Mouse (Mus musculus) adrenal gland, adult 2 months (tissue): ENCODE results near the gene Lsm2. TPM values are rescaled to one million over a fixed set of nuclear protein-coding genes. Genes with fewer than 3 reads are reported as not detected.
"Not testable (repeated sequence)": the region's sequence is repeated elsewhere in the genome, so short reads cannot be mapped to it uniquely, and the experiment has no call there.

Experiments
- DNase-seq: peaks from one replicate; pipeline ENCODE4 v3.0.0; 2021
- long read RNA-seq: library from polyadenylated mRNA; stranded (forward); transcript quantifications from one replicate; pipeline ENCODE4 v2.0.0, GENCODE M21; 2021
- polyA plus RNA-seq: library from polyadenylated mRNA; depleted of rRNA; stranded (reverse); fragments of >200 nt; gene quantifications from 2 replicates; pipeline ENCODE4 v1.2.3, GENCODE M21; 2012; rRNA removed
- total RNA-seq, 2 experiments: library from RNA; stranded (reverse); gene quantifications; 2 replicates each; pipeline ENCODE4 v1.2.3; 2021

Gene Lsm2
- total RNA-seq (10 to 100 TPM; 32.9 to 45.8 TPM), polyA plus RNA-seq (82.4 and 84.8 TPM in 2 replicates)
- long read RNA-seq, transcript Lsm2-202 (5 exons, 840 nt), result major isoform, 22 of 25 reads
- long read RNA-seq, partial matches to known transcripts, result 0 of 25 reads
- long read RNA-seq, other reads (novel, unspliced or antisense), result 2 of 25 reads

DNA sequence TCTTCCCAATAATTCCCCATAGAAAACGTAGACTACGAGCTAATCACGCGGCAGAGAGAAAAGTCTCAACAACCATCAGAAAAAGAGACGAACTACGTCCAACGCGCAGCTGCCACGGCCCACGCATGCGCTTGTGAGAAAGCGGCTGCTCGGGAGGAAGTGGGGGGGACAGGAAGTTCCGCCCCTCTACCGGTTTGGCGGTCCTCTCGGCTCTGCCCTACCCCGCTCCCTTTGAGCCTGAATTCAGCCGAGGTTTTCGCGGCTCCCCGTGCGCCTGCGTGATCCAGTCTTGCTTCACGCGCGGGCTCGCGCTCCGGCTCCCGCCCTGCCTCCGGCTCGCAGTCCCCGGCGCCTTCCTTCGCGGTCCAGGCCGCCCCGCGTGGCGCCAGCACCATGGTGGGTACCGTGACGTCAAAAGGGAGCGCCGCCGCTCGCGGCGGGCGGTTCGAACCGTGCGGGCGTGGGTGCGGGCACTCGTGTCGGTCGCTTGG lies at the start of gene Lsm2:
Gene Lsm2, plus strand, starts transcription at position 173 of the 491 bp plus-strand sequence.
- DNase-seq, result peak; percentile 96

DNA sequence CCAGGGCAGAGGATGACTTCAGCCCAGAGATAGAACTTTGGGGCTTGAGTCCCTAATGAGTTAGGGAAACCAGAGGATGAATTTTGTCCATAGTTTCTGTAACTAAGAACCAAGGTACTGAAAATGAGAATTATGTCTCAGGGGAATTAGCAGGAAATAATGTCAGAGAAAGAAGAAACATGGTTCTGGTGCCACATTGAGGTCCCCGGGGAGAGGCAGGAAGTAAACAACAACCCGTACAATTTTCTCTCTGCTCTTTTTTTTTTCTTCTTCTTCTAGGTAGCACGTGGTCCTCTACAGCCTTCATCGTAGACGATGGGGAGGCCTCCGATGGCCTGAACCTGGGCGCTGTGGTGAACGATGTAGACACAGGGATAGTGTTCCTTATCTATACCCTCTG lies 49.4 kb upstream of the Lsm2 start:
- no peak for DNase-seq

DNA sequence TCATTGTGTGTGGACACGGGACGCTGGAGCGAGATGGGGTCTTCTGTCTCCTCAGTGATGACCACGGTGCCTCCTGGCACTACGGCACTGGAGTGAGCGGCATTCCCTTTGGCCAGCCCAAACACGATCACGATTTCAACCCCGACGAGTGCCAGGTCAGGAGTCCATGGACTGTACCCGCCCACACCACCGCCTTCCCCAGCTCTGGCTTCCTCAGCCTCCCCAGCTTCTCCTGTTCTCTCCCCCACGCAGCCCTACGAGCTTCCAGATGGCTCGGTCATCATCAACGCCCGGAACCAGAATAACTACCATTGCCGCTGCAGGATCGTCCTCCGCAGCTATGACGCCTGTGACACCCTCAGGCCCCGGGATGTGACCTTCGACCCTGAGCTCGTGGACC lies 47.6 kb upstream of the Lsm2 start:
- DNase-seq, result no peak

DNA sequence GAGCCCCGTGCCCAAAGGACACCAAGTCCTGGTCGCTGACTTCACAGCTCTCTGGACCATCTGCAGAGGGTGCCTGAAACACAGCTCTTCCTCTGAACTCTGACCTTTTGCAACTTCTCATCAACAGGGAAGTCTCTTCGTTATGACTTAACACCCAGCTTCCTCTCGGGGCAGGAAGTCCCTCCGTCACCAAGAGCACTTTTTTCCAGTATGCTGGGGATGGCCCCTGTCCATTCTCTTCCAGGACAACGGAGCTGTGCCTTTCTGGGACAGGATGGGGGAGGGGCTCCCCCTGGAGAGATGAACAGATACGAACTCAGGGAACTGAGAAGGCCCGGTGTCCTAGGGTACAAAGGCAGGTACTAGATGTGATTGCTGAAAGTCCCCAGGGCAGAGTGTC lies 46.8 kb upstream of the Lsm2 start:
- DNase-seq, result peak; percentile 38

DNA sequence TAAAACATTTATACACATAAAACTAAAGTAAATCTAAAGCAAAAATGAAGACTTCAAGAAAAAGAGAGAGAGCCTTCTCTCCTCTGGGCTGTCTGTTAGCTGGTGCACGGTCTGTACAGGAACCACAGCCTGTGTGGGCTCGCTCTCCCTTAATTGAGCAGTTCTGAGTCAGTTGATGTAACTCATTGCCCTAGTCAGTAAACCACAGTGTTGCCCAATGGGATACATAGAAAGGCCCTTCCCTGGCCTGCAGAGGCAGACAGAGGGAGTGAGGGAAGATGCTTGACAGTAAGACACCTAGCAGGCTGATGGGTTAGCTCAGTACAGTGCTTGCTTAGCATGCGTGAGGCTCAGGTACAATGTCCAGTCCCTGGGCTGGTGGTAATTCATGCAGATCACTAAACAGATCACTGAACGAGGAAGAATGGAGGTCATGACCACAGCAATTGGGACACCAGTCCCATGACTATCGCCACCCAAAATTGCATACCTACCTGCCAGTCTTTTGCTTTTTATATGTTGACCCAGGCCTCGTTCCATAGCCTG lies 43.6 kb upstream of the Lsm2 start:
- DNase-seq, result no peak

DNA sequence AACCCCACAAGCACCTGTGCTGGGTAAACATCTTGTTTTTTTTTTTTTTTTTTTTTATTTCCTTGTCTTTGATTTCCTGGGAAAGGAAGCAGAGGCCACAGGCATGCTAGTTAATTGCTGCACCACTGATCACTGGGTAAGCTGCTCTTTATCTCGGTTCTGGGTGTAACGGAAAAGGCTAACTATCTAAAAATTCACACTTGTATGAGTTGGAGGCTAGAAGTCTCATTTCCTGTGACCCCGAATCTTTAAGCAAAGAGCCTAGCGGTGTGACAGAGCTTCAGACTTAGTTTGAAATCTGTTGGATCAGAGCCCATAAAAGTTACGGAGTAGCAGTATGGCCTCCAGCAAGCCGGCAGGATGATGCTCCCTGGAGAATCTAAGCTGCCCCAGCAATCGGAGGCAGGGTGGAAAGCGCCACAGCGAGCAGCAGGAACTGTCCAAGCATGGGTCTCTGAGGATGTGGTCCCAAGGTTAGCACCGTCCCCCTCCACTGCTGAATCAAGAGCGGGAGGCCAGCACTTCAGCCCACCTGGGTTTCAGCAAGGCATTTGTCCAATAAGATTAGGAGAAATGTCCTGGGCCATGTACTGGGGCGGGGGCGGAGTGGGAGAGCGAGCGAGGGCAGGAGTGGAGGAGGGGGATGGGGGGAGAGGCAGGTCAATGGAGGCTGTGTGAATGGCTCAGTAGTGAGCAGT lies 40.2 kb upstream of the Lsm2 start:
- peak; percentile 46 for DNase-seq

DNA sequence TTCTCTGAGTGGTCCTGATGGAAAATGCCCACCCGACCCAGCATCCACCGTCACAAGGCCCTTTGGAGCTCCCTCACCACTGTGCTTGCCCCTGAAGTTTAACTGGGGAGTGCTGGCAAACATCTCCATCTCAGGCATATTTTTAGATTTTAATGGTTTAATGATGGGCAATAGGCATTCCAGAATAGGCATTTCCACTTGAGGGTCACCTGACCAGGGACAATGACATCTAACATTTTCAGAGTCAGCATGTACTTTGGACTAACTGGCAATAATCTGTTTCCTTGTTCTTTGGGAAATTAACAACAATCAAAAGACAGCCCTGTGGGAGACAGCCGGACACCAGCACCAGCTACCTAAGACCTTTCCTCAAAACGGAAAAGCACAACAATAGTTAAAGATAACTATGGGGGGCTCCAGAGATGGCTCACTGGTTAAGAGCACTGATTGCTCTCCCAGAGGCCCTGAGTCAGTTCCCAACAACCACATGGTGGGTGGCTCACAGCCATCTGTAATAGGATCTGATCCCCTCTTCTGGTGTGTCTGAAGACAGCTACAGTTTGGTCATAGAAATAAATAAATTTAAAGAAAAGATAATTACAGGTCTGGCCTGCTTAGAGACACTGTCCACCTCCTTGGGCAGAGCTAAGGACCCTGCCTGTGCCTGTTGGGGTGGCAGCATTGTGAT lies 38.4 kb upstream of the Lsm2 start:
- DNase-seq, result no peak

DNA sequence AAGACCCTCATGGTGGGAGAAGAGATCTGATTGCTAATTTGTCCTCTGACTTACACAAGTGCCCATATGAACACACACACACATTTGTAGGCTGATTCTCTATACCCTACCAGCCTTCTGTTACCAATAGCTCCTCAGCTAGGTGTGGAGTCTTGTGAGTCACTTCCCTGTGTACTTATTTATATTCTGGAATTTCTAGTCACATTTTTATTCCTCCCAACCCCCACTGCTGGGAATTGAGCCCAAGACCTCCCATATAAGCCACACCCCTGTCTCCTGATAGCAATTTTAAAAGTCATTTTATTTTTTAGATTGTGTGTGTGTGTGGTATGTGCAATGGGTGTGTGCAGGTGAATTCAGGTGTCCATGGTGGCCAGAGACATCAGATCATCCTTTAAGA lies 37.3 kb upstream of the Lsm2 start:
- DNase-seq, result no peak

DNA sequence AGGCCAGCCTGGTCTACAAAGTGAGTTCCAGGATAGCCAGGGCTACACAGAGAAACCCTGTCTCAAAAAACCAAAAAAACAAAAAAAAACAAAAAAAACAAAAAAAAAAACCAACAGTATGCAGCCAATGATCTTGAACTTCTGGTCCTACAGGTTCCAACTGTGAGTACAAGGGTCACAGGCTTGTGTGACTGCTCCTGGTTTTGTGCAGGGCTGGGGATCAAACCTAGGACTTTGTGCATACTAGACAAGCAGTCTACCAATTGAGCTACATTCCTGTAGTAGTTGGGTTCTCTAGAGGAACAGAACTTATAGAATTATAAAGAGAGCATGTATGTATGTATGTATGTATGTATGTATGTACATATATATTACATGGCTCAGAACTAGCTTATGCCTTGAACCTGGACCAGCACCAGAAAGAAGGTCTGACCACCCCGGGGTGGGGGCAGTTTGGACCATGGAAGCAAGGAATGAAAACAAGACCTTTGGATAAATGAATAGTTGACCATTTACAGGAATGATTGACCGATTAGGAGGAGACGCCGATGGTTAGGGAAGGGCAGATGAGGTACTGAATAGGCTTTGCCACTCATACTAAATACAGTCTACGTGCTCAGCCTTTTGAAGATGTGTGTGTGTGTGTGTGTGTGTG lies 35.0 kb upstream of the Lsm2 start:
- DNase-seq, result no peak

DNA sequence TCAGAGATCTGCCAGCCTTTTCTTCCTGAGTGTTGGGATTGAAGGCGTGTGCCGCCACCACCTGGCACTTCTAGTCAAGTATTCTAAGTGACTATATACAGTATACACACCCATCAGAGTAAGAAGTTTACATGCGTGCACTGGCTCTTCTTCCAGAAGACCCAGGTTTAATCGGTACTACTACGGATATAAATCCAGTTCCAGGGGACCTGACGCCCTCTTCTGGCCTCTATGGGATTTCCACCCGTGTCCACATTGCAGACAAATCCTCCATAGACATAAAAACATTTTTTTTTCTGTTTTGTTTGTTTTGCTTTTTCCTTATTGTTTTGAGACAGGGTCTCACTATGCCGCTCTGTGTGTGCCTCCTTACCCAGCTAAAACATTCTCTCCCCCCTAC lies 34.1 kb upstream of the Lsm2 start:
- peak; percentile 27 for DNase-seq

DNA sequence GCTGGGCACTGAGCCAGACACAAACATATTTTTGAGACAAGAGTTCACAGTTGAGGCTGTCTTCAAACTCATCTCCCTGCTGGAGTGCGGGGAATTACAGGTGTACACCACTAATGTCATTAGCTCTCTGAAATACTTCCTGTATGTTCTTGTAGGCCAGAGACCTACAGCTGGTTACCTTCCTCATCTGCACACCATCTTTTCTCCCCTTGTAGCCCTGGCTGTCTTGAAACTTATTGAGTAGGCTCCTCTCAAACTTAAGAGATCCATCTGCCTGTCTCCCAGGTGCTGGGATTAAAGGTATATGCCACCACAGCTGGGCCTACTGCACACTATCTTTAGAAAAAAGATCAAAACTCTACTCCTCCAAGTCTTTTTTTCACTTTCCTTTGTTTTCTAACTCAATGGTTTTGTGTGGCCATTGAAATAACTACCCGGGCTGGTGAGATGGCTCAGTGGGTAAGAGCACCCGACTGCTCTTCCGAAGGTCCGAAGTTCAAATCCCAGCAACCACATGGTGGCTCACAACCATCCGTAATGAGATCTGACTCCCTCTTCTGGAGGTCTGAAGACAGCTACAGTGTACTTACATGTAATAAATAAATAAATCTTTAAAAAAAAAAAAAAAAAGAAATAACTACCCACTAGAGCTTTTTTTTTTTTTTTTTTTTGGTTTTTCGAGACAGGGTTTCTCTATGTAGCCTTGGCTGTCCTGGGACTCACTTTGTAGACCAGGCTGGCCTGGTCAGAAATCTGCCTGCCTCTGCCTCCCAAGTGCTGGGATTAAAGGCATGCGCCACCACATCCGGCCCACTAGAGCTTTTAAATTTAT lies 32.7 kb upstream of the Lsm2 start:
- not testable (repeated sequence) for DNase-seq

DNA sequence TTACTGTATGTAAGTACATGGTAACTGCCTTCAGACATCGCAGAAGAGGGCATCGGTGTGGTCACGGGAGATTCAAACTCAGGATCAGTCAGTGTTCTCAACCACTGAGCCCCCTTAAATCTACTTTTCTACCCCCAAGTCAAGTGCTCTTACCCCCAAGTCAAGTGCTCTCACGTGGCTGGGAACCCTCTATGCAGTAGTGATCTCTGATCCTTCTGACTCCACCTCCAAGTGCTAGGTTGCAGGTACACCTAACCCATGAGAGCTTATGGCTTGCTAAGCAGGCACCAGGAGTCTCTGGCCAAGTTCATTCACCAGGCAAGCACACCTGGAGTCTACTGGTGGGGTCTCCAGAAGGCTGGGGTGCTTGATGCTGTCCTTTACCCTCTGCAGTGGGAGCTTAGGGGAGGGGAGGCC lies 32.1 kb upstream of the Lsm2 start:
- no peak for DNase-seq

DNA sequence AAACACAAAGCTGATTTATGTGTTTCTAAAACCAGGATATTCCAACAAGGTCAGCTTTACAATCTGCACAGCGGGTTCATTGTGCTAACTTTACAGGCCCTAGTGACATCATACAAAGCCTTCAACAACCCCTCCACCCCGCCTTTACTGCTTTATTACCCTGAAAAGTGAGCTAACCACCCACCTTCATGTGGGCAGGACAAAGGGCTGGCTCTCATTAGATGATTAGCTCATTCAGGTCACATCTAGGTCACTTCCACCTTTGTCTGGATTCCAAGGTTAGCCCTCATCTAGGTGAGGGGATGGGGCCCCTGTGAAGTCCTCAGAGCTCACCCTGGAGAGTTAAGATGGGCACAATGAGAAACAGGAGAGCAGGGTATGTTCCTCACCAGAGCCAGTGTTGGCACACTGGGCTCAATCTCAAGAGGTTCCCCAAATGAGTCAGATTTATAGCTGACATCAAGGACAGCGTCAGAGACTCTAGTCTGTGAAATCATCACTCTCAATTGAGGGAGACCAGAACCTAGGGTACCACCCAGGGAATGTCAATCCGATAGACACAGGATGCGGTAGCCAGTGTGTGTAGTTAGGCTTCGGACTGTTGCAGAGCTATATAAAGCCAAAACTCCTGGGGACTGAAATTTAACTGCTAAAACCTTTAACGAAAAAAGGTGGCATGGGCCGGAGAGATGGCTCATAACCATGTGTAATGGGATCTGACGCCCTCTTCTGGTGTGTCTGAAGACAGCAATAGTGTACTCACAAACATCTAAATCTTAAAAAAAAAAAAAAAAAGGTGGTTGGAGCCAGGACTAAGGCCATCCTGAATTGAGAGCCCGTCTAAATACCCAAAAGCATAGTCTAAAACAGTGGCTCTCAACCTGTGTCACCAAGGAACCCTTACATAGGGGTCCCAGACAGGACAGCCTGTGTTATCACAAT lies 30.9 kb upstream of the Lsm2 start:
- DNase-seq, result peak; percentile 57

DNA sequence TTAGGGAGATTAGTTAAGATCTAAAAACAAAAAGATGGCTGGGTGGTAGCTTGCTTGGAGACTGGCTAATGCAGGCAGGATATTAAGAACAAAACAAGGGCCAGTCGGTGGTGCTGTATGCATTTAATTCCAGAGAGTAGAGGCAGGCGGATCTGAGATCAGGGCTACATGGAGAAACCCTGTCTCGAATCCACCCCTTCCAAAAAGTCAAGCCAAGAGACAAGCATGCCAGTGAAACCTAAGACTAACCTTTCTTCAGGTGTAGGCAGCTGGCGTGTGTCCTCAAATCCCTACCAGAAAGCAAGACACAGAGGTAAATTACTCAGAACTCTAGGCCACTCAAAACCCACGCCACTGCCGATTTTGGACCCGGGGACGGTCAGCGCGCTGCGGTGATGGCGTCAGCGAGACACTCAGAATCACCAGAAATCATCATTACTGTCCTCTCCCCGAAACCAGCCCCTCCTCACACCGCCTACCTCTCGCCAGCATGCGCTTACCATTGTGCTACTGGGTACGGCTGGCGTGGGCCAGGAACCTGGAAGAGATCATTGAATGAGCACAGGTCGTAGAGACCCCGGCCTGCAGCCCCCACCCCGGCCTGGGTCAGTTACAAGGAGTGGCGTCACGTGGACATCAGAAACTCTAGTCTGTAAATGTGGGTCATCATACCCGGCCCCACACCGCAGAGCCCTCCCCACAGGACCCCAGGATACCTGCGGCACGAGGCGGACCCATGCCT lies 29.9 kb upstream of the Lsm2 start:
- DNase-seq, result no peak

DNA sequence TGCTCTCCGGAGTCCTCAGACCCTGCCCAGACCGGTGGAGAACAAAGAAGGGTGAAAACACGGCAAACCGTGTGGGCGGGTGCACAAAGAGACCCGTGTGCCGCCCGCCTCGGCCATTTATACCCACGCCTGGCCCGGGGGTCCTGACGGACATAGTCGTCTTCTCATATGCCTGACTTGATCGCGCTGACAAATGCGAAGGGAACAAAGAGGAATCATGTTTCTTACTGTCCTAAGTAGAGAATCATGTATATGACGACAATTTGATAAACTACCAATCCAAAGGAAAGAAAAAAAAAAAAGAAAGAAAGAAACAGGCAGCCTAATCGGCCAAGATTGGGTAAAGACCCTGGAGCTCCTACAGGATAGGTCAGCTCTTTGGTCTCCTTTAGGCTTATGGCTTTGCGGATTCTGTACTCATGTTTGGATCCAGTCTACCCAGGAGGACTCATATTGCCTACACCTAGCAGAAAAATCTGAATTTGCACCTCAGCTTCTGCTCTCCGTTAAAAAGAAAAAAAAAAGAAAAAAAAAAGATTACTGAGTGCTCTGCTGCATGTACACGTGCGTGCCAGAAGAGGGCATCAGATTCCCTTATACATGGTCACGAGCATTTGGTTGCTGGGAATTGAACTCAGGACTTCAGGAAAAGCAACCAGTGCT lies 29.2 kb upstream of the Lsm2 start:
- peak; percentile 77 for DNase-seq

DNA sequence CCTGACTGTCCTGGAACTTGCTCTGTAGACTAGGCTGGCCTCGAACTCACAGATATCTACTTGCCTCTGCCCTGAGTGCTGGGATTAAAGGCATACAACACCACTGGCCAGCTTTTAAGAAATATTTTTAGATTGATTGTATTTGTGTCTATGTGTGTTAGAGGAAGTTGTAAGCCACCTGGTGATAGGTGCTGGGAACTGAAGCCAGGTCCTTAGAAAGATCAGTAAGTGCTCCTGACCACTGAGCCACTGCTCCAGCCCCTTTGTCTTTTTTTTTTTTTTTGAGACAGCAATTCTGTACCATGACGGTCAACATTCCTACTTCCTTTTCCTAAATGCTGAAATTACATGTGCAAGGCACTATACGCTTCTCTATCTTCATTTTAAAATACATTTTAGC lies 28.4 kb upstream of the Lsm2 start:
- no peak for DNase-seq

DNA sequence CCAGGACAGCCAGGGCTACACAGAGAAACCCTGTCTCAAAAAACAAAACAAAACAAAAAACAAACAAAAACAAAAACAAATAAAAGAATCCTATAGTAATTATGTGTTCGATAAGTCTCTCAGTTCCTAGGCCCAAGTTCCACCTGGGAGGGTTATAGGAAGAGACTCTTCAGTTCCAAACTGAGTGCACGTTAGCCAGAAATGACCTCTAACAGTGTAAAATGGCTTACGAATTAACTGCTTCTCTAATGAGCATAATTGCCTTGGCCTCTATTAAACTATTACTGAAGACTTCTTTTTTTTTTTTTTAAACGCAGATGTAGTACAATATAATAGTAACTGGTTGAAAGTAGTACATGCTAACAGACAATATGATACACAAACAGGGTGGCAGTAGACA lies 27.8 kb upstream of the Lsm2 start:
- no peak for DNase-seq

DNA sequence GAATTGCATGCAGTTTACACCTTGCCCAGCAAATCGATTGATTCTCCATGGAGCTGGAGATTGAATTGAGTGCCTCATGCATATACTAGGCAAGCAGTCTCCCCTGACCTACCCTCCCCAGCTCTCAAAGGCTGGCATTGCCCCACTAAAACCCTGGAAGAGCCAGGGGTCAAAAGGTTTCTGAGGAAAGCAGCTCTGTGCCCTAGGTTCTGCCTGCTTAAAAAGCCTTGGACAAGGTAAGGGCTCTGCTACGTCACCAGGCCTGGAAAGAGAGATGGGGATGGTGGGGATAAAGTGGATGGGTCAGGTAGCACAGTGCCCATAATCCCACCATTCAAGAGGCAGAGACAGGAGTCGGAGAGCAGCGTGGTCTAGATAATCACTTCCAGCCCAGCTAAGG lies 26.8 kb upstream of the Lsm2 start:
- DNase-seq, result no peak

DNA sequence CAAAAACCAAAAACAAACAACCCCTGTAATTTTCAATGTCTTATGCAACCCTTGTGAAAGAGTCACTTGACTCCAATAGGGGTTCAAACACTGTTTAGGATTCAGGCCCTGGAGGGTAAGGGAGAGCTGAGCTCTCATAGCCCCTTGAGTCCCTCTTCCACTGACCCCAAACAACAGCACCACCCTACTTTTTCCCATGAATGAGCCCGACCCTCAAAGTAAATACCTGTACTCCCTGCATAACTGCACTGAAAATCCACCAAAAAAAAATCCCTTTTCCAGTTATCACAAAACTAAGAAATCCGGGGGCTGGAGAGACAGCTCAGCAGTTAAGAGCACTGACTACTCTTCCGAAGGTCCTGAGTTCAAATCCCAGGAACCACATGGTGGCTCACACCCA lies 25.8 kb upstream of the Lsm2 start:
- no peak for DNase-seq
